Mouse (Mus musculus): Measurements from ENCODE around the gene Cenph.

DNA sequence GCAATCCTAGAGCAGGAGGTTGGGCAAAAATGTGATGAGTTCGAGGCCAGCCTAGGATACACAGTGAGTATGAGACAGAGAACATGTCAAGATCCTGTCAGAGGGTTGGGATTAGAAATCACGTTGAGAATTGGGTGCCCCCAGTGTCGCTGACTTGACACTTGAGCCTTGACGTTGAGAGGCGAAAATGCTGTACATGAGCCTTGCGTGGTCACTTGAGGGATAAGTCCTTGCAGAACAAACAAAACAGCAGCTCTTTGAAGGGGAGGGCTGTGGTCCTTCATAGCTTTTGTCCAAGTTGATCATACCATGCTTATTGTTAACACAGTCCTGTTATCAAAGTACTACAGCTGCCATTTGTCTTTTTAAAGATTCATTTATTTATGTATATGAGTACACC is 1.0 kb upstream of the Cenph start:
- TF ChIP-seq GATA1 (IDR thresholded peaks at IDR 0.05; ENCODE audit: low read length) (no peak), TAL1 (IDR thresholded peaks at IDR 0.05; ENCODE audit: low read length) (no peak)
